Comparison of ENCODE assay signal across 26 mouse cellular contexts in genomic region chr10:3662156-3662555, GRCm38 (mm10).
DNase-seq lines count a peak whose midpoint lies in the region; ATAC-seq and TF ChIP-seq lines count a peak whose summit lies in the region.
"Had no signal": no experiment of that assay in that cellular context is flagged by ENCODE, and none has a peak within 500 bp of the region (broad histone marks: within the 10 kb centered on the region; RNA-seq: fewer than 3 reads in every experiment).

No protein-coding gene starts in this region.

- no peaks in the 10 kb centered on the region; the same call in 1 of the 2 replicates for H3K27me3 ChIP-seq in kidney, adult 2 months (replicated peaks; ENCODE audit: control insufficient read depth, insufficient read depth, low read length)
- no peaks in the 10 kb centered on the region for H3K27me3 ChIP-seq in kidney, embryonic 14.5 days (ENCODE audit: control insufficient read depth, insufficient read depth, low read length)
- H3K27me3 ChIP-seq: embryonic facial prominence, embryonic 13.5 days; forebrain, embryonic 15.5 days; heart, embryonic 13.5 days had no signal

- H3K36me3 ChIP-seq in kidney, adult 2 months (ENCODE audit: control insufficient read depth, insufficient read depth, low read length): no peaks in the 10 kb centered on the region
- no peaks in the 10 kb centered on the region for H3K36me3 ChIP-seq in kidney, embryonic 14.5 days (ENCODE audit: control insufficient read depth, insufficient read depth, low read length)
- H3K36me3 ChIP-seq: embryonic facial prominence, embryonic 10.5 days; embryonic facial prominence, embryonic 13.5 days; forebrain, embryonic 15.5 days; heart, embryonic 10.5 days; heart, embryonic 13.5 days had no signal

- TF ChIP-seq POLR2A in kidney, adult 2 months (IDR thresholded peaks at IDR 0.05; ENCODE audit: low read depth, low read length): no peak

- H3K9me3 ChIP-seq in kidney, embryonic 14.5 days (ENCODE audit: control insufficient read depth, low read length): no peaks in the 10 kb centered on the region
- H3K9me3 ChIP-seq: embryonic facial prominence, embryonic 10.5 days; embryonic facial prominence, embryonic 13.5 days; forebrain, embryonic 15.5 days; heart, embryonic 10.5 days; heart, embryonic 13.5 days had no signal

- WGBS in kidney, adult 2 months: 72% methylated on average over 2 of the region's 2 CpGs
- 83% methylated on average over 2 of the region's 2 CpGs for WGBS in kidney, embryonic 14.5 days

- H3K4me1 ChIP-seq in kidney, adult 2 months (ENCODE audit: control insufficient read depth, insufficient read depth, low read length): no peaks in the 10 kb centered on the region; the same call in 1 of the 2 replicates
- H3K4me1 ChIP-seq in kidney, embryonic 14.5 days (ENCODE audit: control insufficient read depth, insufficient read depth, low read length): no peaks in the 10 kb centered on the region
- H3K4me1 ChIP-seq: embryonic facial prominence, embryonic 10.5 days; embryonic facial prominence, embryonic 13.5 days; forebrain, embryonic 15.5 days; heart, embryonic 10.5 days; heart, embryonic 13.5 days had no signal

- DNase-seq in gastrocnemius, adult 2 months: peak; percentile 24
- no peak for DNase-seq in gastrocnemius, postnatal 25 days
- peak; percentile 17 for DNase-seq in kidney, adult 2 months
- peak; percentile 78 for DNase-seq in fat pad, adult 2 months (ENCODE audit: extremely low read depth, low read depth, low spot score)
- DNase-seq in gonadal fat pad, adult 2 months (ENCODE audit: low read depth): peak; percentile 96
- no peak for DNase-seq in cerebellum, adult 18-20 months
- DNase-seq: adrenal gland, postnatal 25 days; cerebellum, adult 8-10 months; cerebellum, postnatal 36 days; embryo, embryonic 11 days; gastrocnemius, postnatal 10 days; heart, postnatal 14 days; heart, postnatal 4 days had no signal

- H3K4me3 ChIP-seq in gastrocnemius, adult 2 months: no peak overlapping the region
- H3K4me3 ChIP-seq in kidney, adult 2 months (ENCODE audit: insufficient read depth, low read depth, low read length): no peak overlapping the region
- no peak overlapping the region for H3K4me3 ChIP-seq in kidney, embryonic 14.5 days (ENCODE audit: low read length)
- H3K4me3 ChIP-seq: embryonic facial prominence, embryonic 10.5 days; embryonic facial prominence, embryonic 13.5 days; erythroblast, embryonic 14.5 days; forebrain, embryonic 15.5 days; heart, embryonic 10.5 days; heart, embryonic 13.5 days had no signal

- no peak for TF ChIP-seq CTCF in gastrocnemius, adult 2 months (IDR thresholded peaks at IDR 0.05)
- TF ChIP-seq CTCF in kidney, adult 2 months (conservative IDR thresholded peaks at IDR 0.05; ENCODE audit: insufficient read depth, insufficient read length, low read depth, low read length): no peak

- H3K9ac ChIP-seq in kidney, embryonic 14.5 days (ENCODE audit: low read depth, low read length): no peak overlapping the region
- H3K9ac ChIP-seq: embryonic facial prominence, embryonic 13.5 days; forebrain, embryonic 15.5 days; heart, embryonic 13.5 days; hindbrain, embryonic 14.5 days had no signal

- no peak for ATAC-seq in kidney, embryonic 14.5 days (ENCODE audit: low FRiP score, low TSS enrichment)
- ATAC-seq: activated CD4-positive, CD25-positive, alpha-beta regulatory T cell, adult 4 months; CD4-positive, CD25-positive, alpha-beta regulatory T cell, adult 4 months; forebrain, embryonic 15.5 days; hindbrain, postnatal 0 days; inflammation-experienced regulatory T-cells, adult 6 months; intestine, embryonic 16.5 days had no signal

- H3K4me2 ChIP-seq in kidney, embryonic 14.5 days (replicated peaks; ENCODE audit: low read depth, low read length): no peak overlapping the region
- H3K4me2 ChIP-seq: embryonic facial prominence, embryonic 13.5 days; forebrain, embryonic 15.5 days; heart, embryonic 13.5 days; hindbrain, embryonic 14.5 days had no signal

- intact Hi-C loops in gastrocnemius, adult 2 months (cut with DNase I): no loop called here

- H3K27ac ChIP-seq in gastrocnemius, adult 2 months: no peak overlapping the region
- H3K27ac ChIP-seq in kidney, adult 2 months (ENCODE audit: insufficient read depth, low read depth, low read length): peak overlapping the region; percentile 64
- no peak overlapping the region for H3K27ac ChIP-seq in kidney, embryonic 14.5 days (ENCODE audit: low read depth, low read length)
- H3K27ac ChIP-seq: embryonic facial prominence, embryonic 10.5 days; embryonic facial prominence, embryonic 13.5 days; forebrain, embryonic 15.5 days; heart, embryonic 10.5 days; heart, embryonic 13.5 days; hindbrain, embryonic 14.5 days; hindbrain, postnatal 0 days had no signal

Comparison
In these comparisons a context has a peak if more than half of its experiments do, and no peak if none do; other contexts are left out.
1. DNase-seq: peak in gastrocnemius, adult 2 months (single experiment), kidney, adult 2 months (single experiment), fat pad, adult 2 months (single experiment) and gonadal fat pad, adult 2 months (single experiment); none in gastrocnemius, postnatal 25 days (single experiment) and cerebellum, adult 18-20 months (0 of 2).